Mouse (Mus musculus) stomach, embryonic 15.5 days (tissue): Measurements from ENCODE around the gene Hoxa10. TPM values are rescaled to one million over a fixed set of nuclear protein-coding genes. Genes with fewer than 3 reads are reported as not detected.

ENCODE experiments used
- ATAC-seq: fragments of 200-750 bp; cut with Nextera tagmentation; 2 replicates; pipeline ENCODE4 v1.8.0; 2017; ENCODE audit warnings: low read depth, moderate number of reproducible peaks, moderate TSS enrichment; ENCODE audit not compliant: insufficient read depth, low FRiP score
- H3K27ac ChIP-seq: fragments of 300-500 bp; sonication (generic); 2 replicates; pipeline ENCODE4 v1.5.1; 2015; ENCODE audit warnings: mild to moderate bottlenecking, inconsistent platforms
- H3K27me3 ChIP-seq: fragments of 300-500 bp; sonication (generic); replicated peaks from 2 replicates; pipeline ENCODE4 v1.6.1; 2015; ENCODE audit warnings: inconsistent platforms
- H3K36me3 ChIP-seq: fragments of 300-500 bp; sonication (generic); 2 replicates; pipeline ENCODE4 v1.6.1; 2015; ENCODE audit warnings: inconsistent platforms
- H3K4me1 ChIP-seq: fragments of 300-500 bp; sonication (generic); 2 replicates; pipeline ENCODE4 v1.6.1; 2015; ENCODE audit warnings: inconsistent platforms
- H3K4me2 ChIP-seq: fragments of 300-500 bp; sonication (generic); 2 replicates; pipeline ENCODE4 v1.6.1; 2015; ENCODE audit warnings: mild to moderate bottlenecking, inconsistent platforms
- H3K4me3 ChIP-seq: fragments of 300-500 bp; sonication (generic); replicated peaks from 2 replicates; pipeline ENCODE4 v1.5.1; 2015; ENCODE audit warnings: inconsistent platforms
- H3K9ac ChIP-seq: fragments of 300-500 bp; sonication (generic); 2 replicates; pipeline ENCODE4 v1.6.1; 2015; ENCODE audit warnings: inconsistent platforms
- H3K9me3 ChIP-seq: fragments of 300-500 bp; sonication (generic); 2 replicates; pipeline ENCODE4 v1.6.1; 2016; ENCODE audit warnings: inconsistent platforms
- WGBS: fragments of 180-500 bp; shearing (Covaris S2); methylation state at CpG from one replicate; pipeline ENCODE4 v1.1.7; 2015; 5-methylcytosine and 5-hydroxymethylcytosine counted together
- polyA plus RNA-seq: library from polyadenylated mRNA; unstranded; fragments of >200 nt; fragmentation: Nextera tagmentation; extraction: Ambion mirVana; gene quantifications from 2 replicates; pipeline ENCODE4 v1.2.1, GENCODE M21; 2015

Hoxa10 gene
- polyA plus RNA-seq, 1 experiment from 2014 or later: 2.7 TPM

GRCm38 (mm10) chr6:52223939-52224760 lies 16.5 kb downstream of the Hoxa10 start:
- peaks cover 18% of the 10 kb centered on the region for H3K4me1 ChIP-seq
- H3K27ac ChIP-seq: no peak overlapping the region
- H3K4me2 ChIP-seq: peak overlapping the region; percentile 10; the same call in 1 of the 2 replicates
- peak overlapping the region; percentile 5; the same call in 1 of the 2 replicates for H3K4me3 ChIP-seq
- H3K9me3 ChIP-seq: no peaks in the 10 kb centered on the region
- H3K27me3 ChIP-seq: peaks cover 93% of the 10 kb centered on the region
- H3K36me3 ChIP-seq: no peaks in the 10 kb centered on the region
- no peak overlapping the region for H3K9ac ChIP-seq
- 15% methylated on average over 24 of the region's 24 CpGs for WGBS
- ATAC-seq: no peak

DNA sequence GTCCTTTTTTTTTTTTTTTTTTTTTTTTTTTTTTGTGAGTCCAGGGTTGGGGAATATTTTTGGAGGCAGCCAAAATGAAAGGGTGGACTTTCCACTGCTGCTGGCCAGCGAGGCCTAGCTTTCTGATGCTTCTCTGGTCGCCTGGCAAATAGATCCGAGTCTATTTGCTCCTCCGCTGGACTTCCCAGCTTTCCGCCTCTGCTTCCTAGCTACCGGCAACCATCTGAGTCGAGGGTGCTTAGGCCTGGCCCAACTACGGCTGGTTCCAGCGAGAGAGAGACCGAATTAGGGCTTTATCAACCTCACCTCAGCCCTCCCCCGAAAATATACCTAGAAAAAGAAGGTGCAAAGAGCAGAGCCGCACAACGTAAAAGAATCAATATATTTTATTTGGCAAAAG lies 17.9 kb downstream of the Hoxa10 start:
- ATAC-seq: no peak
- H3K27ac ChIP-seq: no peak overlapping the region

GRCm38 (mm10) chr6:52221993-52222685 lies 18.5 kb downstream of the Hoxa10 start:
- Histone ChIP-seq H3K36me3 (no peaks in the 10 kb centered on the region), H3K4me2 (peak overlapping the region; percentile 97), H3K9ac (no peak overlapping the region), H3K27ac (0 out of 2 replicates have a peak overlapping the region, but pooled peaks have one; percentile 5), H3K4me3 (peak overlapping the region; percentile 57), H3K4me1 (peaks cover 20% of the 10 kb centered on the region), H3K27me3 (peaks cover 94% of the 10 kb centered on the region), H3K9me3 (no peaks in the 10 kb centered on the region)
- 17% methylated on average over 21 of the region's 21 CpGs for WGBS
- no peak for ATAC-seq

More for the DNA sequence above, 17.9 kb downstream of the Hoxa10 start:
- 35% methylated on average over 13 of the region's 13 CpGs for WGBS
- H3K4me2 ChIP-seq: no peak overlapping the region
- no peak overlapping the region for H3K9ac ChIP-seq
- H3K9me3 ChIP-seq: no peaks in the 10 kb centered on the region
- H3K36me3 ChIP-seq: no peaks in the 10 kb centered on the region
- H3K4me1 ChIP-seq: peaks cover 16% of the 10 kb centered on the region
- H3K27me3 ChIP-seq: peaks cover 95% of the 10 kb centered on the region
- H3K4me3 ChIP-seq: no peak overlapping the region

DNA sequence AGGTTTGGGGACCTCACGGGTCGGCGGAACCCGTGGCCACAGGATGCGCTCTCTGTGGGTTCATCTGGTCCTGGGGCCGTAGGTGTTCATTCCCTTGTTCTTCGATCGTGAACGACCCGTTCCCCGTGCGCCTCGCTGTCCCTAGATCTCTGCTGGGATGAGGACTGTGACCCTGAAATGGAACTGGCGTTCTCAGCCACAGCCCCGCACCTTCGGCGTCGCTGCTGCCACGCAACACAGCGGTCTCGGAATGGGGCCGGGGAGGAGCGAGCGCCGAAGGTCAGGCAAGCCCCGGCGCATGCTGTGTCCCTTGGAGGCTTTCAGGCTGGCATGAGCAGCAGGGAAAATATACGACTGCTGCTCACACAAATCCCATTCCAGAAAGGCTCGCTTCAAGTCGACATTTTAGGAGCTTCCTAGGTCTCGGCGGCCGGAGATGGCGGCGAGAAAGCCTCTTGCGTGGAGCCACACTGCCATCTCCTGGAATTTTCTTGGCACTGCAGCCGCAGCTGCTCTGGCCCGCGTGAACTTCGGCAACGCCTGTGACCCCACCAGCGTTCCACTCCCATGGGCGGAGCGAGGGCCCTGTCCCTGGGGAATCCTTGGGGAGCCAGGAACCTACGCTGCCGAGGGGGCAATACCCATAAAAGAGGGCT lies 19.2 kb downstream of the Hoxa10 start, which contains the start of gene Hoxa7:
Gene Hoxa7, minus strand, starts transcription at position 518 of the 656 bp plus-strand sequence.
- no peaks in the 10 kb centered on the region for H3K36me3 ChIP-seq
- H3K4me2 ChIP-seq: peak within 1 kb of the TSS; percentile 97
- peak within 1 kb of the TSS; percentile 44; the same call in 1 of the 2 replicates for H3K27ac ChIP-seq
- peak; percentile 68; the same call in 1 of the 2 replicates for ATAC-seq
- H3K4me3 ChIP-seq: peak within 1 kb of the TSS; percentile 57
- no peaks in the 10 kb centered on the region for H3K9me3 ChIP-seq
- peak within 1 kb of the TSS; percentile 19; the same call in 1 of the 2 replicates for H3K9ac ChIP-seq
- under 1% methylated on average over 46 of the region's 46 CpGs for WGBS
- H3K4me1 ChIP-seq: peaks cover 24% of the 10 kb centered on the region
- H3K27me3 ChIP-seq: peaks cover 93% of the 10 kb centered on the region

DNA sequence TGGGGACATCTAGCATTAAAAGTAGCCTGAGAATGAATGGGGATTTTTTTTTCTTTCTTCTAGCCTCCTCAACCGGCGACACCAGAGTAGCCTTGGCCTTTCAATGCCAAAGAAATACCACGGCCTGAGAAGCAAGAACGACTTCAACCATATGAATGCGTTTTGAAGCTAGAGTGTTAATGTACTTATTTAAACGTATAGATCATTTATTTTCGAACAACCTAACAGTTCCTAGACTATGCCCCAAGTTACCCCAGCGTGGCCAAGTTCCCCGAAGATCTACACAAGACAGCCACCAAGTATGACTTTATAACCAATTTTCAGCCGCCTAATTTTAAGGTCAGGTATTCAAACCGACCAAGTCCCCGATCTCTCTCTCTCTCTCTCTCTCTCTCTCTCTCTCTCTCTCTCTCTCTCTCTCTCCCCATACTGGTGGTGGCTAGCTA lies 19.8 kb downstream of the Hoxa10 start:
- peak overlapping the region; percentile 97 for H3K4me2 ChIP-seq
- H3K9ac ChIP-seq: no peak overlapping the region
- H3K27ac ChIP-seq: 0 out of 2 replicates have a peak overlapping the region, but pooled peaks have one; percentile 44
- H3K9me3 ChIP-seq: no peaks in the 10 kb centered on the region
- 23% methylated on average over 12 of the region's 12 CpGs for WGBS
- H3K4me3 ChIP-seq: peak overlapping the region; percentile 57
- ATAC-seq: no peak
- H3K27me3 ChIP-seq: peaks cover 93% of the 10 kb centered on the region
- H3K36me3 ChIP-seq: no peaks in the 10 kb centered on the region
- peaks cover 24% of the 10 kb centered on the region for H3K4me1 ChIP-seq

- no peaks in the 10 kb centered on the region for H3K9me3 ChIP-seq
- H3K27ac ChIP-seq: peak overlapping the region; percentile 4; the same call in 1 of the 2 replicates
- H3K4me2 ChIP-seq: peak overlapping the region; percentile 19; the same call in 1 of the 2 replicates
- WGBS: 33% methylated on average over 32 of the region's 32 CpGs
- H3K4me3 ChIP-seq: peak overlapping the region; percentile 57; the same call in 1 of the 2 replicates
- peaks cover 92% of the 10 kb centered on the region for H3K27me3 ChIP-seq
- H3K9ac ChIP-seq: no peak overlapping the region
- peaks cover 18% of the 10 kb centered on the region for H3K4me1 ChIP-seq
- no peaks in the 10 kb centered on the region for H3K36me3 ChIP-seq
- ATAC-seq: no peak
These were observed 20.4 kb downstream of the Hoxa10 start for GRCm38 (mm10) chr6:52220003-52220864.

GRCm38 (mm10) chr6:52219234-52219942 lies 21.3 kb downstream of the Hoxa10 start:
- Histone ChIP-seq H3K9ac (no peak overlapping the region), H3K27ac (no peak overlapping the region), H3K4me3 (no peak overlapping the region; the same call in 1 of the 2 replicates), H3K4me1 (peaks cover 15% of the 10 kb centered on the region), H3K36me3 (no peaks in the 10 kb centered on the region), H3K4me2 (no peak overlapping the region), H3K27me3 (peaks cover 92% of the 10 kb centered on the region), H3K9me3 (no peaks in the 10 kb centered on the region)
- 48% methylated on average over 9 of the region's 9 CpGs for WGBS
- ATAC-seq: no peak

- H3K4me2 ChIP-seq: 0 out of 2 replicates have a peak overlapping the region, but pooled peaks have one; percentile 55
- no peak for ATAC-seq
- no peaks in the 10 kb centered on the region for H3K36me3 ChIP-seq
- 24% methylated on average over 14 of the region's 14 CpGs for WGBS
- peaks cover 15% of the 10 kb centered on the region for H3K4me1 ChIP-seq
- no peak overlapping the region for H3K27ac ChIP-seq
- H3K4me3 ChIP-seq: no peak overlapping the region
- no peak overlapping the region for H3K9ac ChIP-seq
- H3K27me3 ChIP-seq: peaks cover 92% of the 10 kb centered on the region
- H3K9me3 ChIP-seq: no peaks in the 10 kb centered on the region
These were observed 21.9 kb downstream of the Hoxa10 start for GRCm38 (mm10) chr6:52218643-52219215.

DNA sequence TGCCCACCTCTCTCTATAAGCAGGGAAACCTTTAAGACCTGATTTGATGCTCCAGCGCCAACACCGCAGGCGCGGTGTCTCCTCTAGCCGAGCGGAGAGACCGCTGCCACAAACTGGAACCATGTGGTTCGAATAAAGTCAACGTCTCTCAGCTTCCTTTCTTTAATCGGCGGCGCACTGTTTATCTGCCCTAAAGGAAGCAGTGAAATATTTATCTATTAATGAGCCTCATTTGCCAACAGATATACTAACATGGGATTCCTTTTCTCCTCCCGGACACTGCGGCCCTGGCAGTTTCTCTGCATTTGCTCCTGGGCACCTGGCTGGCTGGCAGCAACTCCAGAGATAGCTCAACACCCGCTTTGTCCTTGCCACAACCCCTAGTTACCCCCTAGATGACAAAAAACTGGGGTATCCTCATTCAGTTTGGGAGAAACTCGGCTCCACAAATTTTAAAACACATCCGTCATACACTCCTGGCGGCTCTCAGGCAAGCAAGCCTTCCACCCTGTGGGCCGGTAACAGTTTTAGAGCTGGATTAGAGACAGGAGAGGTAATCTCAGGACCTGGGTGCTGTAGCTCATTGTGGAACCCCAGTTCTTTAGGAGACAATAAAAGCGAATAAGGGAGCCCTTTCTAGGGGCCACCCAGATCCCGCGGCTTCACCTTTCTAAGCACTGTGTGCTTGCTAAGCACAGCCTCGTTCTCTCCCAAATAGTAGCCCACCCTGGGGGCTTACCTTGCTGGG lies 22.6 kb downstream of the Hoxa10 start:
- WGBS: 14% methylated on average over 23 of the region's 23 CpGs
- H3K4me1 ChIP-seq: peaks cover 16% of the 10 kb centered on the region
- peak overlapping the region; percentile 55 for H3K4me2 ChIP-seq
- no peak overlapping the region for H3K9ac ChIP-seq
- H3K27me3 ChIP-seq: peaks cover 91% of the 10 kb centered on the region
- 0 out of 2 replicates have a peak overlapping the region, but pooled peaks have one; percentile 19 for H3K27ac ChIP-seq
- peak overlapping the region; percentile 36 for H3K4me3 ChIP-seq
- ATAC-seq: no peak
- H3K9me3 ChIP-seq: no peaks in the 10 kb centered on the region
- no peaks in the 10 kb centered on the region for H3K36me3 ChIP-seq

DNA sequence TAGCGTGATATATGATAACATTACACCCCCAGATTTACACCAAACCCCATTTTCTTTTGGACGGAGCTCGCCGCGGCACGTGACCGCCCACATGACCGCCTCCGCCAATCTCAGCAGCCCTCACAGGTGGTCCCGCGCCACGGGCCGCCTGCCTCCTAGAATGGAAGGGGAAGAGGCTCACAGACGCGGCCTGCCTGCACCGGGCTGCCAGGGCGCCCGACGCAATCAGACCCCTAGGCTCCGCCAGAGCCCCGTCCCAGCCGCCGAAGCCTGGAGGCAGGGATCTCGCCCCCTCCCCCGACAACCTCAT lies 23.2 kb downstream of the Hoxa10 start:
- H3K27me3 ChIP-seq: peaks cover 92% of the 10 kb centered on the region
- peak overlapping the region; percentile 36 for H3K4me3 ChIP-seq
- under 1% methylated on average over 25 of the region's 25 CpGs for WGBS
- peak overlapping the region; percentile 55 for H3K4me2 ChIP-seq
- no peak overlapping the region for H3K9ac ChIP-seq
- H3K9me3 ChIP-seq: no peaks in the 10 kb centered on the region
- peak; percentile 36 for ATAC-seq
- no peaks in the 10 kb centered on the region for H3K36me3 ChIP-seq
- peaks cover 22% of the 10 kb centered on the region for H3K4me1 ChIP-seq
- 0 out of 2 replicates have a peak overlapping the region, but pooled peaks have one; percentile 19 for H3K27ac ChIP-seq
